Mouse (Mus musculus) natural killer cell, adult 2 months (primary cell): Measurements from ENCODE around the gene Apoa4.
A peak's percentile ranks its signal among the peaks of the same experiment; 100 is the strongest.

Experiments used
- DNase-seq, 2 experiments: peaks; one replicate each; pipeline ENCODE4 v3.0.0; 2022; ENCODE audit warnings: low spot score in 2 of 2

The Apoa4 gene

GRCm38 (mm10) chr9:46274494-46274893 lies 34.0 kb downstream of the Apoa4 start:
- DNase-seq = no peak

GRCm38 (mm10) chr9:46282631-46283436 lies 42.3 kb downstream of the Apoa4 start, which contains the start of gene Bud13:
TSS of gene Bud13 (plus strand) at chr9:46283008.
- peak; percentile 89 to 91 for DNase-seq
